Mouse (Mus musculus) neural tube, embryonic 15.5 days (tissue): ENCODE measurements around the gene Kif2a. TPM values are rescaled to one million over a fixed set of nuclear protein-coding genes. Genes with fewer than 3 reads are reported as not detected.

Source experiments
- ATAC-seq: fragments of 200-750 bp; cut with Nextera tagmentation; 2 replicates; pipeline ENCODE4 v1.8.0; 2017; ENCODE audit warnings: mild to moderate bottlenecking, moderate TSS enrichment, moderate library complexity; ENCODE audit not compliant: low FRiP score
- H3K27ac ChIP-seq: fragments of 300-500 bp; sonication (generic); replicated peaks from 2 replicates; pipeline ENCODE4 v1.5.1; 2015; ENCODE audit warnings: mild to moderate bottlenecking, inconsistent platforms
- H3K27me3 ChIP-seq: fragments of 300-500 bp; sonication (generic); replicated peaks from 2 replicates; pipeline ENCODE4 v1.6.1; 2015; ENCODE audit warnings: inconsistent platforms
- H3K36me3 ChIP-seq: fragments of 300-500 bp; sonication (generic); 2 replicates; pipeline ENCODE4 v1.6.1; 2015; ENCODE audit warnings: inconsistent platforms
- H3K4me1 ChIP-seq: fragments of 300-500 bp; sonication (generic); 2 replicates; pipeline ENCODE4 v1.6.1; 2015; ENCODE audit warnings: inconsistent platforms
- H3K4me2 ChIP-seq: fragments of 300-500 bp; sonication (generic); 2 replicates; pipeline ENCODE4 v1.6.1; 2015; ENCODE audit warnings: inconsistent platforms, mild to moderate bottlenecking, moderate library complexity
- H3K4me3 ChIP-seq: fragments of 300-500 bp; sonication (generic); replicated peaks from 2 replicates; pipeline ENCODE4 v1.5.1; 2015; ENCODE audit warnings: mild to moderate bottlenecking, inconsistent platforms
- H3K9ac ChIP-seq: fragments of 300-500 bp; sonication (generic); replicated peaks from 2 replicates; pipeline ENCODE4 v1.6.1; 2015; ENCODE audit warnings: mild to moderate bottlenecking, inconsistent platforms
- H3K9me3 ChIP-seq: fragments of 300-500 bp; sonication (generic); replicated peaks from 2 replicates; pipeline ENCODE4 v1.6.1; 2016; ENCODE audit warnings: inconsistent platforms
- WGBS: fragments of 180-500 bp; shearing (Covaris S2); methylation state at CpG from one replicate; pipeline ENCODE4 v1.1.7; 2015; ENCODE audit warnings: mixed read lengths; 5-methylcytosine and 5-hydroxymethylcytosine counted together
- polyA plus RNA-seq: library from polyadenylated mRNA; unstranded; fragments of >200 nt; fragmentation: Nextera tagmentation; extraction: Ambion mirVana; gene quantifications from 2 replicates; pipeline ENCODE4 v1.2.1, GENCODE M21; 2015

Gene Kif2a
- polyA plus RNA-seq, 1 experiment from 2014 or later, result 79.7 TPM

DNA sequence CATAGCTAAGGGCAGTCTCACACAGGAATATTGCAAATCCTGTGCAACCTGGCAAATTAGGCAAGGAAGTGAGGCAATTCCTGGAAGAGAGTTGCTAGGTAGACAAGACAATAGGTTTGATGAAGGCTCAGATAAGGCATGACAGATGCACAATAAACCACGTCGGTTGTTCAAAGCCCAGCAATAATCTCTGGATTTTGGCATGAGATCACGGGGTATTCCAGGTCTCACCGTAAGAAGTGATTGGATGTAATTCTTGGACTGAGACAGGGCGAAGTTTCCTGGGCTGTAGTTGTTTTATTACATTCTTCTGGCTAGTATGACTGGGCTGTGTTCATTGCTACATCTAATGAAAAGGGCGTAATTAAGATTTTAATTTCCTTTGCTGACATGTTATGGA lies 20.6 kb upstream of the Kif2a start:
- no peaks in the 10 kb centered on the region for H3K4me1 ChIP-seq
- no peaks in the 10 kb centered on the region for H3K9me3 ChIP-seq
- ATAC-seq, result no peak
- no peaks in the 10 kb centered on the region for H3K36me3 ChIP-seq
- H3K4me3 ChIP-seq, result no peak overlapping the region
- no peak overlapping the region for H3K4me2 ChIP-seq
- H3K9ac ChIP-seq, result no peak overlapping the region
- no peak overlapping the region for H3K27ac ChIP-seq
- H3K27me3 ChIP-seq, result no peaks in the 10 kb centered on the region
- 81% methylated on average over 6 of the region's 6 CpGs for WGBS

DNA sequence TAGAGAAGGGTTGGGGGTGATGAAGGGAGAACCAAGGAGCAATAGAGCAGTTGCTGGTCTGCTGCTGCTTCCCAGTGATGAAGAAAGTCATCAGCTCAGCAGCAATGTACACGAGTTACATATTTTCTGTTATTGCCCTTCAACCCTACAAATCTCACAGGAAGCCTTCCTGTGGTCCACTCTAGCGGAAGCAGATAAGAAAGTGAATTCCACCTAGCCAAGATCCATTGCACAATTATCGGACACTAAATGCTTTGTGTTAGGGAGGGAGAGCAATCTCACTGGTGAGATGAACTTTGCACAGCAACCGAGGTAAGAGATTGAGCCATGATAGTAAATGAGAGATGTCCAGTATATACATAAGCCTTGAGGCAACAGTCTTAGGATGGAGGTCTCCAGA lies 17.6 kb upstream of the Kif2a start:
- no peak for ATAC-seq
- Histone ChIP-seq H3K27me3 (no peaks in the 10 kb centered on the region), H3K9ac (no peak overlapping the region), H3K4me1 (no peaks in the 10 kb centered on the region), H3K27ac (no peak overlapping the region), H3K4me3 (no peak overlapping the region), H3K9me3 (no peaks in the 10 kb centered on the region), H3K4me2 (no peak overlapping the region), H3K36me3 (no peaks in the 10 kb centered on the region)
- WGBS, result 86% methylated on average over 4 of the region's 4 CpGs

DNA sequence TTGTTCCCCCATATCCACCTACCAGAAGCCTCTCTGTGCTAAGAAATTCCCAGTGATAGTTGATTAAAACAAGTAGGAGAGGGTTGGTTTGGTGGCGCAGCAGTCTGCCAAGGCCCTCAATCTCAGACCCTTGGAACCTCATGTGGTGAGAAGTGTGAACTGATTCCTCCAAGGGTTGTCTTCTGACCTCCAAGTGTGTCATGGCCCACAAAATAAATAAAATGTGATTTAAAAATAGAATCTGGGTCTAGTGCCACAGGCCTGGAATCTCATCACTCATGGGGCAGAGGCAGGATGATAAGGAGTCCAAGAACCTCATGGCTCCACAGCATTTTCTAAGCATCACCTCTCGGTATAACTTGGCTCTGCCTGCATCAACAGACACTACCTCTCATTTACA lies 16.4 kb upstream of the Kif2a start:
- no peaks in the 10 kb centered on the region for H3K4me1 ChIP-seq
- H3K36me3 ChIP-seq, result no peaks in the 10 kb centered on the region
- no peaks in the 10 kb centered on the region for H3K9me3 ChIP-seq
- H3K4me2 ChIP-seq, result no peak overlapping the region
- WGBS, result 97% methylated on average over 2 of the region's 2 CpGs
- no peaks in the 10 kb centered on the region for H3K27me3 ChIP-seq
- H3K9ac ChIP-seq, result no peak overlapping the region
- no peak overlapping the region for H3K27ac ChIP-seq
- no peak overlapping the region for H3K4me3 ChIP-seq
- ATAC-seq, result no peak

DNA sequence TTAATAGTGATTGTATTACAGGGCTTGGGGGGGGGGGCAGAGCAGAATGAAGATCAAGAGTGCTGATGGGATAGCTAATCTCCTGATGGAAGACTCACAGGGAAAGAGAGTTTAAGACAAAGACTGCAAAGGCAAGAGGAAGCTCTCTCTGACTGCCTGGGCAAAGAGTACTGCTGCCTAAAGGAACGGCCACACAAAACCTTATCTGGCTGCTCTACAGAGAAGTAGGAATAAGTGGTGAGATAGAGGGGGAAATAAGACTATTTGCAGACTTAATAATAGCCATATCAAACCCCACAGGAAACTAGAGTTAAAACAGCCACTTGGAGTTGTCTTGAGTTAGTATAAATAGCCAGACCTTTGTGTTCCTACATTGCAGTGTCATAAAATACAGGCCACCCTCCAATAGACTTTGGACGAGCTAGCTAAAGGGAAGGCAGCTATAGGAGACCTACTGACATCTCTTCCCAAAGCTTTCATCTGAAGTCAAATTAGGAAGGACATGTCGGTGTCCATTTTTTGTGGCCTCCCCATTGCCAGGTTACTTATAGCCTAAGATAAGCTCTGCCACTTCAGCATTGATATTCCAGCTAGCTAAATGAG lies 13.7 kb upstream of the Kif2a start:
- H3K9ac ChIP-seq, result no peak overlapping the region
- H3K27ac ChIP-seq, result no peak overlapping the region
- ATAC-seq, result no peak
- no peaks in the 10 kb centered on the region for H3K9me3 ChIP-seq
- no peaks in the 10 kb centered on the region for H3K4me1 ChIP-seq
- H3K27me3 ChIP-seq, result no peaks in the 10 kb centered on the region
- H3K4me2 ChIP-seq, result no peak overlapping the region
- no peak overlapping the region for H3K4me3 ChIP-seq
- H3K36me3 ChIP-seq, result 0 out of 2 replicates have a peak, but pooled peaks cover 3% of the 10 kb centered on the region
- 62% methylated on average over 3 of the region's 3 CpGs for WGBS

DNA sequence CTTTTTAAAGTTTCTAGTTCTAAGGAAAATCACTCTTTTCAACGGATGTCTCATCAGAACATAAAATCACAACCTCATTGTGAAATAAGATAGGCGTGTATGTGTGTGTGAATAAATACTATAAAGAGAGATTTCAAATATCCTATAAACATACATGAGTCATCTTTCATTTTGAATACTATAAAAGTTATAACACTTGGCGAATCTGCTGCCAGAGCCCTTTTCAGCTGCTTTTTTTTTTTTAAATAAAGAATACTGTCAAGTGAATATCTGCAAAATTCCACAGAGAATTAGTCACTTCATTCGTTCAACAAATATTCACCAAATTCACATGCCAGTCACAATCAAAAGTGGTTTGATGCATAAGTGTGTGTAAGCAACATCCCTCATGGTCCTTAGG lies 13.2 kb upstream of the Kif2a start:
- no peak overlapping the region for H3K4me3 ChIP-seq
- no peaks in the 10 kb centered on the region for H3K4me1 ChIP-seq
- 90% methylated on average over 4 of the region's 4 CpGs for WGBS
- no peak for ATAC-seq
- 0 out of 2 replicates have a peak, but pooled peaks cover 3% of the 10 kb centered on the region for H3K36me3 ChIP-seq
- no peaks in the 10 kb centered on the region for H3K27me3 ChIP-seq
- no peak overlapping the region for H3K4me2 ChIP-seq
- no peaks in the 10 kb centered on the region for H3K9me3 ChIP-seq
- no peak overlapping the region for H3K27ac ChIP-seq
- H3K9ac ChIP-seq, result no peak overlapping the region

DNA sequence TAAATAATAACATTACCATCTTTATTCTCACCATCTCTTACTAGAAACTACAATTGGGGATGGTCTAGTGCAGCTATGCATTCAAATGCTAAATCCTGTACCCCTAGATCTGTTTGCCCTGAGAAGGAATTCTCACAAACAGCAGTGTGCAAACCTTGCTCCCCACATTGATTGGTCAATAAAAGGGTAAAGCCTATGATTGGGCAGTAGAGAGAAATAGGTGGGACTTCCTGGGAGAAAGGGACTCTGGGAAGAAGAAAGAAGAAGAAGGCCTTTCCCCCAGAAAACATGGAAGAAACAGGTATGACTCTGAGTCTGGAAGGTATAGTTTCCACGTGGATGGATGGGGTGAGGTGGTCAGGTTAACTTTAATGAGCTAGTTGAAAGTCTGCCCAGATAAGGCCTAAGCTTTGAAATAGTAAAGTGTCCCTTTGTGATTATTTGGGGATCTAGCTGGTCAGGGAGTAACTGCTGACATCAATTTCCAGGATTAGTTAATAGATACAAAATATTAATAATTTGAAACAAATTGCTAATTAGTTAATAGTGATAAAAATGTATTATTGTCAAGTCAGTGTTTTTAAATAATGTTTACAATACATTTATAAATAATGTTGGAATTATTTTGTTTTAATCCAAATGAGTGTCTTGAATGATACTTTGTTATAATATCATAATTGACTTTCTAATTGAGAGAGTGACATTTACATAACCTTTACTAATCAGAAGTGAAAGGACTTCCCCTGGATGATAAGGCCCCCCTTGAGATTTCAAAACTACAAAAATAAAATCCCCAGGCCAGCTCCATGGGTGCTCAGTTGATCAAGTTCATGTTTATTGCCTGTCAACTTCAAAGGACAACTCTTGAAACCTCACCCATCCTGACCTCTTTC lies 12.3 kb upstream of the Kif2a start:
- no peak overlapping the region for H3K27ac ChIP-seq
- 69% methylated on average over 1 of the region's 1 CpGs for WGBS
- no peak for ATAC-seq
- H3K9ac ChIP-seq, result no peak overlapping the region
- H3K36me3 ChIP-seq, result 0 out of 2 replicates have a peak, but pooled peaks cover 3% of the 10 kb centered on the region
- H3K4me2 ChIP-seq, result no peak overlapping the region
- no peak overlapping the region for H3K4me3 ChIP-seq
- H3K27me3 ChIP-seq, result no peaks in the 10 kb centered on the region
- no peaks in the 10 kb centered on the region for H3K9me3 ChIP-seq
- no peaks in the 10 kb centered on the region for H3K4me1 ChIP-seq

DNA sequence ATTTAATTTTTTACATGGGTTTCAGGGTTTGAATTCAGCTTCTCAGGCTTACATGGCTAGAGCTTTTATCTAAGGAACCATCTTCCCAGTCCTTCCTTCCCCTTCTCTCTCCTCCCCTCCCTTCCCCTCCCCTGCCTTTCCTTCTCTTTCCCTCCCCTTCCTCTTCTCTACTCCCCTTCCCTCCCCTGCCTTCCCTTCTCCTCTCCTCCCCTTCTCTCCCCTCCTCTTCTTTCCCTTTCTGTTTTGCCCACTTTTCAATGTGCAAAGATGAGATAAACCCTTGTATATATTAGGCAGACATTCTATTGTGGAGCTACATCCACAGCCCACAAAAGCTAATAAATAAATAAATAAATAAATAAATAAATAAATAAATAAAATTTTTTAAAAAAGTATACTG lies 9.3 kb upstream of the Kif2a start:
- Histone ChIP-seq H3K9me3 (no peaks in the 10 kb centered on the region), H3K4me3 (no peak overlapping the region)
- ATAC-seq, result no peak

DNA sequence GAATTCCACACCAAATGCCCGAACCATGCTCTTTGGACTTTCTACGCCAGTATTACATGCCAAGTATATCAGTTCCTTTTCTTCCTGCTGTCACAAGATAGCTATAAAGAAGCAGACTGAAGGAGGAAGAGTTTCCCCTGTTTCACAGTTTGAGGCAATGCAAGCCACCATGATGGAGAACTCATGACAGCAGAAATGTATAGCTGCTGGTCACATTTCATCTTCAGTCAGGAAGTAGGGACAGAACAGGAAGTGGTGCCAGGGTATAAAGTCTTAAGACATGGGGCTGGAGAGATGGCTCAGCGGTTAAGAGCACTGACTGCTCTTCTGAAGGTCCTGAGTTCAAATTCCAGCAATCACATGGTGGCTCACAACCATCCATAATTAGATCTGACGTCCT lies 5.3 kb upstream of the Kif2a start:
- H3K4me2 ChIP-seq, result no peak overlapping the region
- H3K4me1 ChIP-seq, result peaks cover 8% of the 10 kb centered on the region; the same call in 1 of the 2 replicates
- H3K27me3 ChIP-seq, result no peaks in the 10 kb centered on the region
- no peaks in the 10 kb centered on the region for H3K36me3 ChIP-seq
- no peak overlapping the region for H3K4me3 ChIP-seq
- H3K9me3 ChIP-seq, result no peaks in the 10 kb centered on the region
- no peak overlapping the region for H3K27ac ChIP-seq
- no peak for ATAC-seq
- 93% methylated on average over 4 of the region's 4 CpGs for WGBS
- no peak overlapping the region for H3K9ac ChIP-seq

More for the DNA sequence above, 9.3 kb upstream of the Kif2a start:
- no peaks in the 10 kb centered on the region for H3K27me3 ChIP-seq
- no peak overlapping the region for H3K4me2 ChIP-seq
- no peak overlapping the region for H3K9ac ChIP-seq
- no peaks in the 10 kb centered on the region for H3K4me1 ChIP-seq
- 0 out of 2 replicates have a peak, but pooled peaks cover 3% of the 10 kb centered on the region for H3K36me3 ChIP-seq
- H3K27ac ChIP-seq, result no peak overlapping the region

DNA sequence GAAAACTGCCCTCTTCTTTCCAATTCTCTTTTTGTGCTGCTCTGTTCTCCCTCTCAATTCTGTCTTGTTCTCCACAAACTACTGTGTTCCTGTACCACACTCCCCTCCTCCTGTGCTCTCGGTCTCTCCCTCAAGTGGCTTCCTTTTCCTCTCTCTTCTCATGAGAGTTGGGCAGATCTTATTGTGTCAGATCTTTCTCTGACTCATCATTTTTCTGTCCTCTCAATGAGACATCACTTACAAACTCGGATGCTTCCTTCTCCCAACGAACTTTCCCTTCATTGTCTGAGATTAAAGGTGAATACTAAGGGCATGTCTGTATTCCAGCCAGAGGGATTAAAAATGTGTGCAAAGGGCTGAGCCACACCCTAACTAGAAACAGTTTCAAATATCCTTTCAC lies 3.7 kb upstream of the Kif2a start:
- ATAC-seq, result no peak
- Histone ChIP-seq H3K4me1 (peaks cover 8% of the 10 kb centered on the region; the same call in 1 of the 2 replicates), H3K9ac (no peak overlapping the region), H3K4me2 (no peak overlapping the region), H3K9me3 (no peaks in the 10 kb centered on the region), H3K36me3 (no peaks in the 10 kb centered on the region), H3K4me3 (no peak overlapping the region), H3K27ac (no peak overlapping the region), H3K27me3 (no peaks in the 10 kb centered on the region)
- 83% methylated on average over 3 of the region's 3 CpGs for WGBS

DNA sequence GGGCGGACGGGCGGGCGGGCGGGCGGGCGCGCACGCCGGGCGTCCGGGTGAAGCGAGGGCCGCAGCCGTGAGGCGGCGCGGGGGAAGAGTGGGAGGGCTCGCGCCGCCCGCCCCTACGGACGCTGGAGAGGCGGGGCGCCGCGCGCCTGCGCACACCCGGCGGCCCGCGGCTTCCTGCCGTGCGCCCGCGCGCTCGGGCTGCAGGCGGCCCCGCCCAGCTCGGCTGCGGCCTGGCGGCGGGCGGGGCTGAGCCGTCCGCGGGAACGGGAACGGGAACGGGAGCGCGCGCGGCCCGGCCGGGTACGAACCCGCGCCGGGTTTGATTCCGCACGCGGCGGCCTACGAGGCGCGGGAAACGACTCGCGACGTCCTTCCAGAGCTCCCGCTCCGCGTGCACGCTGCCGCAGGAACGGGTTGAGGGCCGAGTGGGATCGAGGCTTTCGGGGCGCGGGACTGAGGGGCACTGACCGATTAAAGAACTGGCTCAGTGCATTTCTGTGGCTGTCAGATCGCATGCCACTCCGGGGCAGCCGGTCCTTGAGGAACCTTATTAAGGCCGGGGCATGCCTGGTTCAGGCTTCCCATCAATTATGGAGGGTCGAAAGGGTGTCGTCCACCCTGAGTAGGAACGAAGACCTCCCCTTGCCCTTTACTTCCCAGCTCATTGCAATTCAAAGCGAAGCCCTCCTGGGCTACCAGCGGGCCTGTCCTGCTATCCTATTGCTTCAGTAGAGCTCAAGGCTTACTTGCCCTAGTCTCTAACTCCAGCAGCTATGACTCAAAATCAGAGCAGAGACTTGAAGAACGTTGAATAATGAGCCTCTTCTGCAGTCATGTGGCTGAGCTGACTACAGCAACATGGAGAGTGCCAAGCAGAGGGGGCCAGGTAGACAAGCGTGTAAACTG lies 593 bp upstream of the Kif2a start:
- peak; percentile 94 for ATAC-seq
- Histone ChIP-seq H3K36me3 (no peaks in the 10 kb centered on the region), H3K27ac (peak overlapping the region; percentile 98), H3K4me3 (peak overlapping the region; percentile 93), H3K4me1 (peaks cover 27% of the 10 kb centered on the region), H3K9ac (peak overlapping the region; percentile 89), H3K4me2 (peak overlapping the region; percentile 88), H3K27me3 (no peaks in the 10 kb centered on the region), H3K9me3 (no peaks in the 10 kb centered on the region)
- WGBS, result 2% methylated on average over 56 of the region's 97 CpGs

DNA sequence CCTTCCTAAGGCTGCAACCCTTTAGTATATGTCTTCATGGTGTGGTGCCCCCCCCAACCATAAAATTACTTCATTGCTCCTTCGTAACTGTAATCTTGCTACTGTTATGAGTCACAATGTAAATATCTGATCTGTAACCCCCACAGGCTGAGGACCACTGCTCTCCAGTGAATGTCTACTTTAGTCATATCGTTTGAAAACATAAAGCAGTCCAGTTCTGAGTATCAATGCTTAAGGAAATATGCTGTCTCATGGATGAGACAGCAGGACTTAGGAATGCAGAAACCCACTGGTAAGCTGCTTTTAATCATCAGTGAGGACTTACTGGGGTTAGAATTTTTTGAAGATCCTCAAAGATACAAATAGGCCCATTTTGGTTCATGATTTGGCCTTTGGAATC lies 2.5 kb downstream of the Kif2a start:
- peaks cover 27% of the 10 kb centered on the region for H3K4me1 ChIP-seq
- H3K36me3 ChIP-seq, result no peaks in the 10 kb centered on the region
- no peak overlapping the region for H3K4me3 ChIP-seq
- no peaks in the 10 kb centered on the region for H3K27me3 ChIP-seq
- no peaks in the 10 kb centered on the region for H3K9me3 ChIP-seq
- no peak for ATAC-seq
- H3K27ac ChIP-seq, result no peak overlapping the region
- no peak overlapping the region for H3K9ac ChIP-seq
- 75% methylated on average over 2 of the region's 2 CpGs for WGBS
- H3K4me2 ChIP-seq, result peak overlapping the region; percentile 33; the same call in 1 of the 2 replicates
